Mouse (Mus musculus): ENCODE measurements around the gene Efcab12. TPM values are rescaled to one million over a fixed set of nuclear protein-coding genes. Genes with fewer than 3 reads are reported as not detected.

Efcab12 gene
- polyA plus RNA-seq, 1 experiment, result not detected

GRCm38 (mm10) chr6:115815041-115815440, 23.2 kb downstream of the Efcab12 start:
- Histone ChIP-seq H3K36me3 (replicated peaks; ENCODE audit: low read length) (peaks cover 5% of the 10 kb centered on the region), H3K4me3 (replicated peaks) (no peak overlapping the region)

GRCm38 (mm10) chr6:115814104-115814503, 24.1 kb downstream of the Efcab12 start:
- H3K4me1 ChIP-seq, result peaks cover 73% of the 10 kb centered on the region
- H3K4me3 ChIP-seq (replicated peaks), result peak overlapping the region; percentile 82
- H3K27me3 ChIP-seq (replicated peaks), result no peaks in the 10 kb centered on the region
- peaks cover 5% of the 10 kb centered on the region for H3K36me3 ChIP-seq (replicated peaks; ENCODE audit: low read length)
- H3K9me3 ChIP-seq, result no peaks in the 10 kb centered on the region
- TF ChIP-seq FLI1 (IDR thresholded peaks at IDR 0.05; ENCODE audit: low read length) (no peak), GATA1 (IDR thresholded peaks at IDR 0.05; ENCODE audit: borderline replicate concordance, low read length) (peak; percentile 26; the same call in 1 of the 3 replicates)

More at GRCm38 (mm10) chr6:115815041-115815440, 23.2 kb downstream of the Efcab12 start:
- peaks cover 77% of the 10 kb centered on the region for H3K4me1 ChIP-seq
- H3K27me3 ChIP-seq (replicated peaks), result no peaks in the 10 kb centered on the region
- TF ChIP-seq FLI1 (IDR thresholded peaks at IDR 0.05; ENCODE audit: low read length) (no peak), GATA1 (IDR thresholded peaks at IDR 0.05; ENCODE audit: borderline replicate concordance, low read length) (no peak)
- no peaks in the 10 kb centered on the region for H3K9me3 ChIP-seq

- Histone ChIP-seq H3K9me3 (no peaks in the 10 kb centered on the region), H3K4me1 (peaks cover 62% of the 10 kb centered on the region), H3K36me3 (replicated peaks; ENCODE audit: low read length) (peaks cover 14% of the 10 kb centered on the region), H3K27me3 (replicated peaks) (no peaks in the 10 kb centered on the region), H3K4me3 (replicated peaks) (no peak overlapping the region)
- no peak for TF ChIP-seq GATA1 (IDR thresholded peaks at IDR 0.05; ENCODE audit: borderline replicate concordance, low read length)
Measured at GRCm38 (mm10) chr6:115811606-115812005, 26.6 kb downstream of the Efcab12 start.

- Histone ChIP-seq H3K27me3 (replicated peaks) (no peaks in the 10 kb centered on the region), H3K4me1 (peaks cover 64% of the 10 kb centered on the region), H3K36me3 (replicated peaks; ENCODE audit: low read length) (peaks cover 42% of the 10 kb centered on the region), H3K9me3 (no peaks in the 10 kb centered on the region), H3K4me3 (replicated peaks) (peak within 1 kb of the TSS; percentile 93)
- peak; percentile 47; the same call in 1 of the 2 replicates for TF ChIP-seq FLI1 (IDR thresholded peaks at IDR 0.05; ENCODE audit: low read length)
- TF ChIP-seq GATA1 (IDR thresholded peaks at IDR 0.05; ENCODE audit: borderline replicate concordance, low read length), result no peak
Measured at GRCm38 (mm10) chr6:115808488-115809231, 29.6 kb downstream of the Efcab12 start, which contains the start of gene Rpl32. Gene Rpl32 (minus strand): TSS chr6:115808747.

- TF ChIP-seq FLI1 (IDR thresholded peaks at IDR 0.05; ENCODE audit: low read length) (no peak), GATA1 (IDR thresholded peaks at IDR 0.05; ENCODE audit: borderline replicate concordance, low read length) (no peak)
- no peaks in the 10 kb centered on the region for H3K9me3 ChIP-seq
- peak overlapping the region; percentile 93 for H3K4me3 ChIP-seq (replicated peaks)
- H3K4me1 ChIP-seq, result peaks cover 62% of the 10 kb centered on the region
- H3K36me3 ChIP-seq (replicated peaks; ENCODE audit: low read length), result peaks cover 45% of the 10 kb centered on the region
- H3K27me3 ChIP-seq (replicated peaks), result no peaks in the 10 kb centered on the region
Measured at GRCm38 (mm10) chr6:115808196-115808487, 30.1 kb downstream of the Efcab12 start.

GRCm38 (mm10) chr6:115807464-115808195, 30.6 kb downstream of the Efcab12 start:
- H3K4me1 ChIP-seq, result peaks cover 60% of the 10 kb centered on the region
- H3K4me3 ChIP-seq (replicated peaks), result peak overlapping the region; percentile 93
- no peaks in the 10 kb centered on the region for H3K27me3 ChIP-seq (replicated peaks)
- H3K36me3 ChIP-seq (replicated peaks; ENCODE audit: low read length), result peaks cover 50% of the 10 kb centered on the region
- TF ChIP-seq GATA1 (IDR thresholded peaks at IDR 0.05; ENCODE audit: borderline replicate concordance, low read length) (no peak), FLI1 (IDR thresholded peaks at IDR 0.05; ENCODE audit: low read length) (no peak)
- H3K9me3 ChIP-seq, result no peaks in the 10 kb centered on the region

GRCm38 (mm10) chr6:115804432-115805192, 33.6 kb downstream of the Efcab12 start:
- no peaks in the 10 kb centered on the region for H3K9me3 ChIP-seq
- TF ChIP-seq FLI1 (IDR thresholded peaks at IDR 0.05; ENCODE audit: low read length) (no peak), GATA1 (IDR thresholded peaks at IDR 0.05; ENCODE audit: borderline replicate concordance, low read length) (no peak)
- peaks cover 76% of the 10 kb centered on the region for H3K36me3 ChIP-seq (replicated peaks; ENCODE audit: low read length)
- H3K4me1 ChIP-seq, result peaks cover 56% of the 10 kb centered on the region
- no peaks in the 10 kb centered on the region for H3K27me3 ChIP-seq (replicated peaks)
- no peak overlapping the region for H3K4me3 ChIP-seq (replicated peaks)

GRCm38 (mm10) chr6:115803541-115804382, 34.5 kb downstream of the Efcab12 start:
- H3K4me3 ChIP-seq (replicated peaks), result no peak overlapping the region
- peaks cover 52% of the 10 kb centered on the region for H3K4me1 ChIP-seq
- peaks cover 84% of the 10 kb centered on the region for H3K36me3 ChIP-seq (replicated peaks; ENCODE audit: low read length)
- TF ChIP-seq FLI1 (IDR thresholded peaks at IDR 0.05; ENCODE audit: low read length), result no peak
- no peak for TF ChIP-seq GATA1 (IDR thresholded peaks at IDR 0.05; ENCODE audit: borderline replicate concordance, low read length)
- no peaks in the 10 kb centered on the region for H3K27me3 ChIP-seq (replicated peaks)
- H3K9me3 ChIP-seq, result no peaks in the 10 kb centered on the region

- H3K4me3 ChIP-seq (replicated peaks), result peak overlapping the region; percentile 42
- H3K9me3 ChIP-seq, result no peaks in the 10 kb centered on the region
- H3K4me1 ChIP-seq, result peaks cover 45% of the 10 kb centered on the region
- no peak for TF ChIP-seq GATA1 (IDR thresholded peaks at IDR 0.05; ENCODE audit: borderline replicate concordance, low read length)
- TF ChIP-seq FLI1 (IDR thresholded peaks at IDR 0.05; ENCODE audit: low read length), result no peak
- peaks cover 96% of the 10 kb centered on the region for H3K36me3 ChIP-seq (replicated peaks; ENCODE audit: low read length)
- H3K27me3 ChIP-seq (replicated peaks), result no peaks in the 10 kb centered on the region
Measured at GRCm38 (mm10) chr6:115801811-115802210, 36.4 kb downstream of the Efcab12 start.

Measured in megakaryocyte, embryonic 14.5 days (primary cell).